Mouse (Mus musculus): Measurements from ENCODE around the gene Pard3. TPM values are rescaled to one million over a fixed set of nuclear protein-coding genes. Genes with fewer than 3 reads are reported as not detected.

Gene Pard3
- polyA plus RNA-seq, 1 experiment = not detected

DNA sequence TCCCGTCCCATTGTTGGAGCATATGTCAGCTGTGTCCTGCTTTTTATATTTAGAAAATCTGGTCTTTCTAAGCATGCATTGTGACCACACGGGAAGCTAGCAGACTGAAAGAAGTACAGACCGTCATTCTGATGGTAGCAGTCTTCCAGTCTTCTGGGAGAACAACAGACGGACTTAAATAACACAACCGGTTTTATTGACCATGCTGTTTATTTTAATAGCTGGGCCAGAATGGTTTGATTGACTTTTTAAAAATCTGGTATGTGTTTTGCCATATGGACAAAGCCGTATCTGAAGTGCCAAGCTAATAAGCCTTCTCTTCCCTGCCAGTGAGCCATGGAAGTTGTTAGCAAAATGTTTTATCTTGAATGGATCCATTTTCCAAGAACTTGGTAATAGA, 428.3 kb downstream of the Pard3 start:
- no peaks in the 10 kb centered on the region for H3K4me1 ChIP-seq (ENCODE audit: control insufficient read depth, insufficient read depth, low read length)
- no peak for TF ChIP-seq POLR2A (IDR thresholded peaks at IDR 0.05; ENCODE audit: insufficient read depth, low read depth, low read length)
- no peak for TF ChIP-seq CTCF (IDR thresholded peaks at IDR 0.05; ENCODE audit: insufficient read depth, low read depth, low read length)
- H3K27ac ChIP-seq (ENCODE audit: insufficient read depth, low read depth, low read length) = no peak overlapping the region
- 81% methylated on average over 6 of the region's 6 CpGs for WGBS
- H3K4me3 ChIP-seq (ENCODE audit: insufficient read depth, low read depth, low read length) = no peak overlapping the region

DNA sequence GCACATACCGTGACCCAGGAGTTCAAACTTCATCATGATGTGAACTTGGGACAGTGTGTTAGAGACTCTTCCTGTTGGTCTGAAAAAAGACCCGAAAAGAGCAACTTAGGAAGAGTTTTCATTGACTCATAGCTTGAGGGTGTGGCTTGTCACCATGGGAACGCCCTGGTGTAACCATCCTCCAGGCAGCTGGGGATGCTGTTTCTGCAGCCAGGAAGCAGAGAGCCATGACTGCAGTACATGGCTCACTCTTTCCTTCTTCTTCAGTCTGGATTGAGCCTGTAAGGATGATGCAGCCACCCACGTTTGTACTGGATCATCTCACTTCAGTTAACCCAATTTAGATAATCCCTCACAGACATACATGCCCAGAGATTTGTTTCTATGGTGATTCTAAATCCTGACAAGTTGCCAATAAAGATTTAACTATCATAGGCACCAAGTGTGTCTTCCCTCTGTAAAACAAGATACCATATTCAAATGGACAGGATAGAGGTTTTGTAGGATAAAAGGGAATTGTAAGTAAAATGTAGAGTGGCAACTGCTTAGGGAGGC, 431.6 kb downstream of the Pard3 start:
- 69% methylated on average over 4 of the region's 4 CpGs for WGBS
- H3K4me1 ChIP-seq (ENCODE audit: control insufficient read depth, insufficient read depth, low read length) = no peaks in the 10 kb centered on the region
- TF ChIP-seq CTCF (IDR thresholded peaks at IDR 0.05; ENCODE audit: insufficient read depth, low read depth, low read length) (no peak), POLR2A (IDR thresholded peaks at IDR 0.05; ENCODE audit: insufficient read depth, low read depth, low read length) (no peak)
- no peak overlapping the region for H3K4me3 ChIP-seq (ENCODE audit: insufficient read depth, low read depth, low read length)
- no peak overlapping the region for H3K27ac ChIP-seq (ENCODE audit: insufficient read depth, low read depth, low read length)

DNA sequence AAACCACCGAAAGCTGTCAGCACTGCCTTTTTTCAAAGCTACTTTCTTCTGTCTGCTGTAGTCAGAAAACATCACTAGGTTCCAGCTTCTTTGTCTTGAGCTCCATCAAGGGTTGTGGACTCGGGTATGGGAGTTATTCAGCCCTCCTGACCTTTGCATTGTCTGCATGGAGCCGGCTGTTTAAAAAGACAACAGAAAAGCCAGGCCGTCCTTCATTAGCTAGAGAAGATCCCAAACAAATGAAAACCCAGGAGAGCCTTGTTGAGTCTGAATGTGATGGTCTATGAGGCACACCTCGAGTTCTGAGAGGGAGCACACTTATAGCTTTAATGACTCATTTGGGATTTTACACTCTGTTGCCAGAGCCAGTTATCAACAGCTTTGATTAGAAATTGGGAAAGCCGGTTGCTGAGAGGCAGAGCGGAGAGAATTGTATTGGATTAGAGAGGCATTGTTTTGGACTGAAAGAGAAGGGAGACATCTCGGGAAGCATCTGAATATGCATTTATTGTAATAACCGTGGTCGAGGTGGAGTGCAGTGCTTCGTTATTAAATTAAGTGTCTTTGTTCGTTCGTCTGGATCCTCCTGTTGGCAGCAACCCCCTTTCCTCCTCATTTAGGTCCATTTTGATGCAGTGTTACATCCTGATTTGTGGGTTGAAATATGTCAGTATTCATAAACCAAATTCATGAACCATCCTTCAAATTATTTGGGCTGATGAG, 435.5 kb downstream of the Pard3 start:
- 64% methylated on average over 13 of the region's 13 CpGs for WGBS
- no peak overlapping the region for H3K27ac ChIP-seq (ENCODE audit: insufficient read depth, low read depth, low read length)
- H3K4me3 ChIP-seq (ENCODE audit: insufficient read depth, low read depth, low read length) = no peak overlapping the region
- H3K4me1 ChIP-seq (ENCODE audit: control insufficient read depth, insufficient read depth, low read length) = no peaks in the 10 kb centered on the region
- TF ChIP-seq CTCF (IDR thresholded peaks at IDR 0.05; ENCODE audit: insufficient read depth, low read depth, low read length) (no peak), POLR2A (IDR thresholded peaks at IDR 0.05; ENCODE audit: insufficient read depth, low read depth, low read length) (no peak)

DNA sequence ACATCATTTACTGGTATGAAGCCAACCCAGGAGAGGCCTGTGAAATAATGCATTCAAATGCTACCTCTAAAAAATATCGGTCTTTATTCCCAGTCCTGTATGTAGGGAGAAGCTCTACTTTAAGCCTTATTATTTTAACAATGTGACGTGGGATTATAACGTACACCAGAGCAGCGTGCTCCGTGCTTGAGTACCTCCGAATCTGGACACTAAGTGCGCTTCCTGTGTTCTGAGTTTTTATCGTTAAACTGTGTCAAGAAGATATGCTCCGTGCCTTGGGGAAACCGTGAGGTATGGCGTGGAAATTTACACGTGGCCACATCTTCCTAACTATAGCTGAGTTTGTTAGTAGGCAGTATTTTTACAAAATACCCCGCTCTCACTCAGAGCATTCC, 436.0 kb downstream of the Pard3 start:
- TF ChIP-seq POLR2A (IDR thresholded peaks at IDR 0.05; ENCODE audit: insufficient read depth, low read depth, low read length) = no peak
- TF ChIP-seq CTCF (IDR thresholded peaks at IDR 0.05; ENCODE audit: insufficient read depth, low read depth, low read length) = no peak
- H3K4me1 ChIP-seq (ENCODE audit: control insufficient read depth, insufficient read depth, low read length) = no peaks in the 10 kb centered on the region
- H3K27ac ChIP-seq (ENCODE audit: insufficient read depth, low read depth, low read length) = no peak overlapping the region
- H3K4me3 ChIP-seq (ENCODE audit: insufficient read depth, low read depth, low read length) = no peak overlapping the region
- WGBS = 83% methylated on average over 13 of the region's 13 CpGs

GRCm38 (mm10) chr8:127500206-127500605, 436.5 kb downstream of the Pard3 start:
- whole genome bisulfite sequencing = 51% methylated on average over 7 of the region's 7 CpGs
- no peak overlapping the region for H3K27ac ChIP-seq (ENCODE audit: insufficient read depth, low read depth, low read length)
- no peak overlapping the region for H3K4me3 ChIP-seq (ENCODE audit: insufficient read depth, low read depth, low read length)
- TF ChIP-seq POLR2A (IDR thresholded peaks at IDR 0.05; ENCODE audit: insufficient read depth, low read depth, low read length) = no peak
- no peak for TF ChIP-seq CTCF (IDR thresholded peaks at IDR 0.05; ENCODE audit: insufficient read depth, low read depth, low read length)
- no peaks in the 10 kb centered on the region for H3K4me1 ChIP-seq (ENCODE audit: control insufficient read depth, insufficient read depth, low read length)

DNA sequence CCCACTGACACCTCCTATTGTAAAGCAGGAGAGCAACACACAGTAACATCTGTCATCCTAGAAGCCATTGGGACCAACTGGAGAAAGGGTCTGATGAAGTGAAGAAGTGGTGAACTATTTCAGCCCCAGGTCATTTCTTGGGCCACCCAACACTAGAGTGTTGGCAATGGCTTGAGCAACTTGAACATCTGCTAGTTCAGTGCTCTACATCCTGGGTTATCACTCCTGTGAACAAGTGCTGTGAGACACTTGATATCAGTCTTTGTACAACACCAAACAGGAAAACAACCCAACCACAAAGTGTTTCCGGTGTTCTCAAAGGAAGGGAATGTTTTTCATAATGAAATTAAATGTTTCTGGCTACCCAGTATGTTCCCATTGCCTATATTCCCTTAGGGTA, 438.1 kb downstream of the Pard3 start:
- TF ChIP-seq CTCF (IDR thresholded peaks at IDR 0.05; ENCODE audit: insufficient read depth, low read depth, low read length) = no peak
- TF ChIP-seq POLR2A (IDR thresholded peaks at IDR 0.05; ENCODE audit: insufficient read depth, low read depth, low read length) = no peak
- H3K27ac ChIP-seq (ENCODE audit: insufficient read depth, low read depth, low read length) = no peak overlapping the region
- no peak overlapping the region for H3K4me3 ChIP-seq (ENCODE audit: insufficient read depth, low read depth, low read length)
- H3K4me1 ChIP-seq (ENCODE audit: control insufficient read depth, insufficient read depth, low read length) = no peaks in the 10 kb centered on the region
- WGBS = 84% methylated on average over 1 of the region's 1 CpGs

DNA sequence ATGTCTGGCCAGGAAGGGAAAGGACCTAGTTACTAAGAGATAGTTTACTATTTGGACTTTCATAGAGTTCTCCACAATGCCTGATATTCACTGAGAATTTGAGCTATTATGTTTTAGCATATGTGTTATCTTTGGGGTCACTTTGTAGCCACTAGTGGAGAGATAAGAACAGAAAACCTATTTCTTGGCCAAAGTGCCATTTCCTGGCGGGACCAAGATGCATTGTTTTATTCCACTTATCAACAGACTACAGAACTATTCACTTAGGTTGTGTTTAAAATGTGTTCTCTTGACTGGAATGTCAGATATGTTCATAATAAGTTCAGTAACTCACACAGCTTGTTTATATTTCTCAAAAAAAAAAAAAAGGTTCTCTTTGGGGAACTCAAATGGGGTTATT, 441.6 kb downstream of the Pard3 start:
- Histone ChIP-seq H3K4me1 (ENCODE audit: control insufficient read depth, insufficient read depth, low read length) (no peaks in the 10 kb centered on the region), H3K27ac (ENCODE audit: insufficient read depth, low read depth, low read length) (no peak overlapping the region), H3K4me3 (ENCODE audit: insufficient read depth, low read depth, low read length) (no peak overlapping the region)
- no peak for TF ChIP-seq CTCF (IDR thresholded peaks at IDR 0.05; ENCODE audit: insufficient read depth, low read depth, low read length)
- no peak for TF ChIP-seq POLR2A (IDR thresholded peaks at IDR 0.05; ENCODE audit: insufficient read depth, low read depth, low read length)
- 96% methylated on average over 1 of the region's 1 CpGs for WGBS

GRCm38 (mm10) chr8:127506336-127506735, 442.6 kb downstream of the Pard3 start:
- H3K4me1 ChIP-seq (ENCODE audit: control insufficient read depth, insufficient read depth, low read length) = no peaks in the 10 kb centered on the region
- H3K4me3 ChIP-seq (ENCODE audit: insufficient read depth, low read depth, low read length) = no peak overlapping the region
- 97% methylated on average over 1 of the region's 1 CpGs for WGBS
- H3K27ac ChIP-seq (ENCODE audit: insufficient read depth, low read depth, low read length) = no peak overlapping the region
- TF ChIP-seq POLR2A (IDR thresholded peaks at IDR 0.05; ENCODE audit: insufficient read depth, low read depth, low read length) (no peak), CTCF (IDR thresholded peaks at IDR 0.05; ENCODE audit: insufficient read depth, low read depth, low read length) (no peak)

- WGBS = 100% methylated on average over 1 of the region's 1 CpGs
- no peak for TF ChIP-seq POLR2A (IDR thresholded peaks at IDR 0.05; ENCODE audit: insufficient read depth, low read depth, low read length)
- H3K27ac ChIP-seq (ENCODE audit: insufficient read depth, low read depth, low read length) = no peak overlapping the region
- H3K4me1 ChIP-seq (ENCODE audit: control insufficient read depth, insufficient read depth, low read length) = no peaks in the 10 kb centered on the region
- H3K4me3 ChIP-seq (ENCODE audit: insufficient read depth, low read depth, low read length) = no peak overlapping the region
Measured at GRCm38 (mm10) chr8:127511341-127511740, 447.6 kb downstream of the Pard3 start.
